Mouse (Mus musculus) frontal cortex, postnatal 14 days (tissue): ENCODE measurements at regions not wholly inside any gene's neighbourhood (a gene's known extent, or its start where the extent isn't known, plus 50 kb on each side); places are given as distances from the start of the nearest gene placed in this dataset.

Source experiments
- DNase-seq, 2 experiments: peaks; one replicate each; pipeline ENCODE4 v3.0.0; 2022; ENCODE audit warnings: low spot score in 2 of 2

DNA sequence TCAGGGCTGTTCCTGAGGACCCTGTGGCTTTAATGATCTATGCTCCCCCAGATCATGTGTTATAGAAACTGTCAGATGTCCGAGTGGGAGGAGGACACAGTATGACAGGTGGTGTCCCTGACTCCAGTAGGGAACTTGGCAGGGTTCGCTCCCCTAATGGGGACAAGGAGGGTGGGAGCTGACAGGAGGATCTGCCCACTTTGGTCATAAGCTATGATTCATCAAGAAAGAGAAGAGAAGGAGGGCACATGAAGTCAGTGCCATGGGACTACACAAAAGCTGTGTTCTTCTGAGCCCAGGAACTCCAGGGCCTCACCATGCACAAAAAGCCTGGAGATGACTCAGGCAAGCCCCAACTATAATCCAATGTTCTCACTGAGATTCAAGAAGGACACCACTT, 162.2 kb upstream of the Brinp1 start:
- DNase-seq, result no peak

DNA sequence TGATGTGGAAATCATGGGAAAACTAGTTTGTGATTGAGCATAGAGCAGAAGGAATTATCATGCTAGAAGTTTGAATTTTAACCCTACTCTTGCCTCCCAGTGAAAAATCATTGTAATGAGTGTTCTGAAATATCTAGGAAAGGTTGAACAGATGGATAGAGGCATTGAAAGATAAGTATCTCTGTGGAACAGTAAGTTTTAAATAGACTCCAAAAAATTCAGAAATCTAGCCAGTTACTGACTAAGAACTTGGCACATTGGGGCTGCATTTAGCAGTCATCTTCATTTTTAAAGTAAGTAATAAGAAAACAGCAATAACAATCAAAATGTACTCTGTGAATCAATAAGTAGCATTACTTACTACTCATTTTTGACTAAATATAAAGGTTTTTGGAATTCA, 151.0 kb upstream of the Brinp1 start:
- DNase-seq, result no peak

DNA sequence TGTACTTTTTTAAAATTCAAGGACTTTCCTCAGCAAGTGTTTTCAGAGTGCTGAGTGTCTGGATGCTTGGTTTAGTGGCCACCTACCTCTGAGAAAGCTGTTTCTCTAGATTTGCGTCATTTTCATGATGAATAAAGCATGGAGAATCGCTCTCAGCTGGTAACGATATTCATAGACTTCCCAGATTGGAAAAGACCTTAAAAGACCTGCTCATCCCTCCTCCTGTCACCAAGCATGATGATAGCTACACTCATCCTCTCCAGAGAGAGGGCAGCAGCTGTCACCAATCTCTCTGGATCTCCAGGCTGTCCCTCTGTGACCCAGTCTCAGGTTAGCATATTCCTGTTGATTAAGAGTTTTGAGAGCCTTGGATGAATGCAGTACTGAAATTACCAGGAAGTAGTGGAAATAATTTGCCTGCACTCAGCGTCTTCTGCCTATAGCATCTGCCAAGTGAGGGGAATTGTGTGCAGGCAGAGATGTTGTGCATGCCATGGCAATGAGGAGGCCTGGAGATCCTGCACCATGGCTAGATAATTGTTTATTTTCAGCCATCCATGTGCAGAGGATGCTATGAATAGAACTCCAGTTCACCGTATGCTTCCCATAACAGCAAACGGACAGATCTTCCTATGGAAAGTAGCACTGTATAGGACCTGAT, 141.7 kb upstream of the Brinp1 start:
- peak; percentile 13 to 25 for DNase-seq

DNA sequence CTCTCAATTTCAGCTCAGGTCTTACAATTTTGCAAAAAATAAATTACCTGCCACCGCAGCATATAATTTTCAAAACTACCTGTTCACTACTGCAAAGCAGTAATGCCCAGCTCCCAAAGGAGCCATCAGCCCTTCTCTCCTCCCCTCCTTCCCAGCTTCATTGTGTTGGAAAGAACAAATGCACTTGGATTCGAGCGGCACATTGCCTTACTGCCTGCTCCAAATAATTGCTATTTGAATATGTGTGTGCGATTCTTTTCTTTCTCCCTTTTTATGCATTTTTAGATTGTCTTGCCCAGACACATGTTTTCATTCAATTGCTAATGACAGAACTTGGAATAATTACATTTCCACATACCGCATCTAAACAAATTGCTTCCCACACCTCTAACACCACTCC, 123.9 kb upstream of the Brinp1 start:
- no peak for DNase-seq

DNA sequence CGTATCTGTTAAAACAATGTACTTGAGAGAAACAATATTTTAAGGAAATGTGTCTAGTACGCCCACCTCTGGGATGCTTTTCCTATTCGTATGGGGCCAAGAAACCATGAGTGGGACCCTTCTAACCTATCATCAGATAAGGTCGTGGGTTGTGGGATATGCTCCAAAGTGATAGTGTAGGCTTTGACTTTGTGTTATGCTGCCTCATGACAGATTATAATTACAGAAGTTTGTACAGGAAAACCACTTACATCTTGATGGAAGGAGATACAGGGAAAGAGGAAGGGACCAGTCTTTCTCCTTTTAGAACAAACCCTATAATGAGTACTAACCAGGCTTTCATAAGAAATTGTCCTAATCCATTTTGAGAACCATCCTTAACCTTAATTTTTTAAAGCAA, 123.1 kb upstream of the Brinp1 start:
- DNase-seq, result no peak

DNA sequence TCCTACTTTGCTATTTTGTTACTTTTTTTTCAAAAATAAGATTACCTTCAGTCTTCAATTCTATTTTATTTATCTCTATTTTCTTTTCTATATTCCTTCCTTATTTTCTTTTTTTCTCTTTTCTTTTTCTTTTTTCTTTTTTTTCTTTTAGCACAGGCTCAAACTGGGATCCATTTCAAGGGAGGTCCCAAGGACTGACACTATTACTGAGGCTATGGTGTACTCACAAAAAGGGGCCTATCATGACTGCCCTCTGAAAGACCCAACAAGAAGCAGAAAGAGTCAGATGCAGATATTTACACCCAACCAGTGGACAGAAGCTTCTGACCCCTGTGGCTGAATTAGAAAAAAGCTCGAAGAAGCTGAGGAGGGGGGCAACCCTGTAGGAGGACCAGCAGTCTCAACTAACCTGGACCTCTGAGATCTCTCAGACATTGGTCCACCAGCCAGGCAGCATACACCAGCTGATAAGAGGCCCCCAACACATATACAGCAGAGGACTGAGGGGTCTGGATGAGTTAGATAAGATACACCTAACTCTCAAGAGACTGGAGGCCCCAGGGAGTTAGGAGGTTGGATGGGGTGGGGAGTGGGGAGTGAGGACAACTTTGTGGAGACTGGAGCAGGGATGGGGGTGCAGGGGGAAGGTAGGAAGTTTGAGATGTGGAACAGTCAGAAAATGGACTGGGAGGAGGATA, 85.6 kb upstream of the Brinp1 start:
- DNase-seq, result no peak

DNA sequence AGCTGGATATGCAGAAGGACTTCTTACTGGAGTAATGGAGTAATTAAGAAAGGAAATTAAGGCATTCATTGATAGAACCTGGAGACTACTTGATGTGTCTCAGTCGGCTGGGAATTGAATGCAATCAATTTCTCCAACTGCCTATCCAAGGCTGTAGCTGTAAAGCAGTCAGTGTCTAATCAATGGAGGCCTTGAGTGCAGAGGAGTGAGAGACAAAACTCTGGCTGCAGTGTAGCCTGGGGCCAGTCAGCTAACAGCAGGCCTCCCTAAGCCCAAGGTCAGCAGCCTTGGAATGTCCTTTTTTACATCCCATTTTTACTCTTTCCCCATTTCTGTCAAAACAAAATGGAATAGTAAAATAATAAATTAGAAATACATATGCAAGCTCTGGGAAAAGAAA, 80.0 kb upstream of the Brinp1 start:
- DNase-seq, result no peak

DNA sequence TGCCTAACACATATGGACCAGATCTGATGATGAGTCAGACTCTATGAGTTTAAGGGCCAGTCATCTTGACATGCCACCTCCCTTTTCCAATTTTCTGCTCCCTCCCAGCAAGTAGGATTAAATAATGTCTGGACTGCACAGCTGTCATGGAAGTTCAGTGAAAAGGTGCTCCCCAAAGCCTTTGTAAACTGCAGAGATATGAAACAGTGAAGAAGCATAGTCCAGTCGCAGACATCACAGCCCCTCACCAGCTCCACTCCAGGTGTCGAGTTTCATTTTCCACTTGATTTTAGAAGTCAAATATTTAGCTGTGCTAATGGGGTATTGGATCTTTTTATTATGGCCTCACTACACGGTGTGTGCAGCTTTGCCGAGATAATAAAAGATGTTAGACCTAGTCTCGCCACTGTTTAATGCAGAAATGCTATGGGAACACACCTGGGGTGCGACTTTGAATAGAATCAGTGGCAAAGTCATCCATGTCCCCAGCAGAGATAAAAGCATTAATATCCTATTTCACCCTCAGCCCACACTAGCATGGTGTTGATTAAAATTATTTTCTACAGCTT, 66.0 kb upstream of the Brinp1 start:
- DNase-seq, result no peak

DNA sequence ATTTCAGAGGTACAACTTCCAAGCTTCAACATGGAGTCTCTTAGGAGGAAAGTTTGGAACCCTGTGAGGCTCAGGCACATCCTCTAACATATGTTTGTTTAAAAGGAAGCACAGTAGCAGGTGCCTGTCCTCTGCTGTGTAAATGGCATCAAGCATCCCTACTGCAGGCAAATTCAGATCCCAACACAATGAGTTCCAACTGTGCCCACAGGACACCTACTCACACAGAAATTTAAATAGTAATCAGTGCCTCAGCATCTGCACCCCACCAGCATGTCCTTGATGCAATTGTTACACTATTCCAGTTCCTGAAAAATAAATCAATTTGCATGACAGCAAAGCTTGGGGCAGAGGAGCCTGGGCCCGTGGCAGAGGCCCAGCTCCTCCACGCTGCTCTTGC, 61.2 kb upstream of the Brinp1 start:
- DNase-seq, result no peak
